Mouse (Mus musculus) spleen, adult 2 months (tissue): ENCODE results near the gene Pde6h.

Source experiments
- CTCF ChIP-seq: fragments of 200-500 bp; IDR thresholded peaks from 2 replicates; pipeline ENCODE4 v1.5.1; 2011; ENCODE audit warnings: mild to moderate bottlenecking, inconsistent platforms; ENCODE audit not compliant: insufficient read depth, insufficient read length, insufficient replicate concordance; ENCODE audit errors: extremely low read depth
- POLR2A ChIP-seq: fragments of 200-500 bp; IDR thresholded peaks from 2 replicates; pipeline ENCODE4 v1.6.1; 2011; ENCODE audit warnings: low read depth, low read length, inconsistent platforms

- no peak for TF ChIP-seq POLR2A
- TF ChIP-seq CTCF = no peak
Measured at GRCm38 (mm10) chr6:136875670-136876069, 48.0 kb upstream of the Pde6h start, which contains the start of gene Mgp.
